Mouse (Mus musculus) lung, postnatal 0 days (tissue): ENCODE measurements around the gene Lrrc2. TPM values are rescaled to one million over a fixed set of nuclear protein-coding genes. Genes with fewer than 3 reads are reported as not detected.

Source experiments
- ATAC-seq: fragments of 200-750 bp; cut with Nextera tagmentation; 2 replicates; pipeline ENCODE4 v1.8.0; 2017; ENCODE audit warnings: moderate library complexity
- DNase-seq: peaks from one replicate; pipeline ENCODE4 v3.0.0-alpha.2; 2016; ENCODE audit warnings: low spot score
- H3K27ac ChIP-seq: fragments of 300-500 bp; sonication (generic); 2 replicates; pipeline ENCODE4 v1.5.1; 2014; ENCODE audit warnings: antibody characterized with exemption, mild to moderate bottlenecking, low read length, mixed read lengths
- H3K27me3 ChIP-seq: fragments of 300-500 bp; sonication (generic); replicated peaks from 2 replicates; pipeline ENCODE4 v1.6.1; 2014; ENCODE audit warnings: low read length, mixed read lengths; ENCODE audit not compliant: insufficient read depth
- H3K36me3 ChIP-seq: fragments of 300-500 bp; sonication (generic); 2 replicates; pipeline ENCODE4 v1.6.1; 2014; ENCODE audit warnings: low read length, mixed read lengths; ENCODE audit not compliant: insufficient read depth
- H3K4me1 ChIP-seq: fragments of 300-500 bp; sonication (generic); 2 replicates; pipeline ENCODE4 v1.6.1; 2014; ENCODE audit warnings: antibody characterized with exemption, low read depth, low read length, mixed read lengths; ENCODE audit not compliant: insufficient read depth
- H3K4me2 ChIP-seq: fragments of 300-500 bp; sonication (generic); replicated peaks from 2 replicates; pipeline ENCODE4 v1.6.1; 2014; ENCODE audit warnings: low read depth, mild to moderate bottlenecking, low read length, moderate library complexity, mixed read lengths
- H3K4me3 ChIP-seq: fragments of 300-500 bp; sonication (generic); 2 replicates; pipeline ENCODE4 v1.5.1; 2014; ENCODE audit warnings: low read depth, low read length
- H3K9ac ChIP-seq: fragments of 300-500 bp; sonication (generic); replicated peaks from 2 replicates; pipeline ENCODE4 v1.6.1; 2014; ENCODE audit warnings: low read depth, mild to moderate bottlenecking
- H3K9me3 ChIP-seq: fragments of 300-500 bp; sonication (generic); 2 replicates; pipeline ENCODE4 v1.6.1; 2016; ENCODE audit warnings: low read length, mixed read lengths
- CTCF ChIP-seq: IDR thresholded peaks from 2 replicates; pipeline ENCODE4 v1.5.1; 2016; ENCODE audit warnings: antibody characterized with exemption, mild to moderate bottlenecking
- EP300 ChIP-seq: IDR thresholded peaks from 2 replicates; pipeline ENCODE4 v1.6.1; 2016; ENCODE audit warnings: antibody characterized with exemption, mild to moderate bottlenecking, control low read depth
- WGBS: fragments of 180-500 bp; shearing (Covaris S2); extraction: QIAGEN DNeasy Blood & Tissue Kit; methylation state at CpG from one replicate; pipeline ENCODE4 v1.1.7; 2014; 5-methylcytosine and 5-hydroxymethylcytosine counted together
- polyA plus RNA-seq: library from polyadenylated mRNA; unstranded; fragments of >200 nt; fragmentation: Nextera tagmentation; extraction: Ambion mirVana; gene quantifications from 2 replicates; pipeline ENCODE4 v1.2.1, GENCODE M21; 2015

The Lrrc2 gene
- polyA plus RNA-seq, 1 experiment from 2014 or later: 1.6 TPM

DNA sequence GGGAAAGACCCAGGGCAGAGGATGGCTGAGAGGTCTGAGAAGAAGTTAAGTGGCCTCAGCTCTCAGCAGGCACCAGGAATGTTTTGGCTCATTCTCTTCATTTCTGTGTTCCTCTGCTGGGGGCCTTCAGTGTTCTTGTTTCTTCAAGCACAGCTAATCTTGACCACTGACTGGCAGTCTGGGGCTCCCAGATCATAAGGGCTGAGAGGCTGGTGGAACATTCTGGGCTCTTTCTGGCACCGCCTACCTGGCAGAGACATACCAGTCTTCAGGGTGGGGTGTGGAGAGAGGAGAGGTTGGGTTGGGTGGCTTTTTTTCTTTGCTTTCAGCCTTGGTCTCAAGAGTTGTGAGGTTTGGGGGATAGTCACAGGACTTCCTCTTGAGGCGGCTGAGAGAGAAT is 47.7 kb downstream of the Lrrc2 start:
- H3K27ac ChIP-seq: peak overlapping the region; percentile 79
- DNase-seq (peak; percentile 86), ATAC-seq (peak; percentile 82)
- no peak overlapping the region for H3K4me3 ChIP-seq
- no peaks in the 10 kb centered on the region for H3K27me3 ChIP-seq
- no peak overlapping the region for H3K9ac ChIP-seq
- 50% methylated on average over 2 of the region's 2 CpGs for WGBS
- no peak overlapping the region for H3K4me2 ChIP-seq
- TF ChIP-seq CTCF (no peak), EP300 (peak; percentile 84)
- no peaks in the 10 kb centered on the region for H3K9me3 ChIP-seq
- no peaks in the 10 kb centered on the region for H3K36me3 ChIP-seq
- H3K4me1 ChIP-seq: 0 out of 2 replicates have a peak, but pooled peaks cover 5% of the 10 kb centered on the region

- peak; percentile 73 for ATAC-seq
Observed at GRCm38 (mm10) chr9:110999856-111000255, 48.5 kb downstream of the Lrrc2 start.

GRCm38 (mm10) chr9:111001621-111002020 is 50.3 kb downstream of the Lrrc2 start:
- H3K4me3 ChIP-seq: no peak overlapping the region
- WGBS: 72% methylated on average over 12 of the region's 12 CpGs
- no peaks in the 10 kb centered on the region for H3K36me3 ChIP-seq
- H3K9ac ChIP-seq: no peak overlapping the region
- DNase-seq: no peak
- ATAC-seq: no peak
- no peaks in the 10 kb centered on the region for H3K9me3 ChIP-seq
- 0 out of 2 replicates have a peak, but pooled peaks cover 3% of the 10 kb centered on the region for H3K4me1 ChIP-seq
- no peak overlapping the region for H3K4me2 ChIP-seq
- H3K27me3 ChIP-seq: no peaks in the 10 kb centered on the region
- no peak for TF ChIP-seq EP300
- no peak overlapping the region for H3K27ac ChIP-seq

More at GRCm38 (mm10) chr9:110999856-111000255, 48.5 kb downstream of the Lrrc2 start:
- no peak overlapping the region for H3K4me2 ChIP-seq
- no peaks in the 10 kb centered on the region for H3K27me3 ChIP-seq
- 0 out of 2 replicates have a peak, but pooled peaks cover 5% of the 10 kb centered on the region for H3K4me1 ChIP-seq
- TF ChIP-seq EP300 (peak; percentile 59), CTCF (no peak)
- H3K36me3 ChIP-seq: no peaks in the 10 kb centered on the region
- peak; percentile 80 for DNase-seq
- H3K9me3 ChIP-seq: no peaks in the 10 kb centered on the region
- WGBS: 48% methylated on average over 10 of the region's 10 CpGs
- peak overlapping the region; percentile 72 for H3K27ac ChIP-seq
- no peak overlapping the region for H3K4me3 ChIP-seq
- no peak overlapping the region for H3K9ac ChIP-seq

DNA sequence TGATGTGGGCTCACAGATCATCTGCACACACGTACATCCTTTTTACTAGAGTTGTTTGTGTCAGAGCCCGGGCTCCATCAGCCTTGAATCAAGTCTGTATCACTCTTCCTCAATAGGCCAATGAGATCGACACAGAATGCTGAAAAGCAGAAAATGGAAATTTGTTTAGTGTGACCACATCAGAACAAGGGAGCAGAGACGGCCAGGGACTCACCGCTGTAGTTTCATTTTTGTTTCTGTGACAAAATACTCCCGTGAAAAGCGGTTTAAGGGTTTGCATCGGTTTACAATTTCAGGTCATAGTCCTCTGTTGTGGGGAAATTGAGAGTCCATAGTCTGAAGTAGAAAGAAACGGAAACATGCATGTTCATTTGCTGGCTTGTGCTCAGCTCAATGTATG is 51.9 kb downstream of the Lrrc2 start:
- H3K4me2 ChIP-seq: no peak overlapping the region
- H3K27ac ChIP-seq: no peak overlapping the region
- ATAC-seq: no peak
- H3K4me3 ChIP-seq: no peak overlapping the region
- no peak overlapping the region for H3K9ac ChIP-seq
- H3K27me3 ChIP-seq: no peaks in the 10 kb centered on the region
- WGBS: 85% methylated on average over 9 of the region's 9 CpGs
- no peak for DNase-seq
- no peaks in the 10 kb centered on the region for H3K36me3 ChIP-seq
- 0 out of 2 replicates have a peak, but pooled peaks cover 3% of the 10 kb centered on the region for H3K4me1 ChIP-seq
- H3K9me3 ChIP-seq: no peaks in the 10 kb centered on the region
- TF ChIP-seq EP300: no peak
- TF ChIP-seq CTCF: no peak

- DNase-seq: no peak
- Histone ChIP-seq H3K27ac (no peak overlapping the region), H3K4me3 (no peak overlapping the region), H3K4me1 (no peaks in the 10 kb centered on the region; the same call in 1 of the 2 replicates), H3K9me3 (no peaks in the 10 kb centered on the region), H3K4me2 (no peak overlapping the region), H3K27me3 (no peaks in the 10 kb centered on the region), H3K9ac (no peak overlapping the region), H3K36me3 (no peaks in the 10 kb centered on the region)
- ATAC-seq: no peak
- WGBS: 92% methylated on average over 2 of the region's 2 CpGs
- no peak for TF ChIP-seq CTCF
- TF ChIP-seq EP300: no peak
Observed at GRCm38 (mm10) chr9:111006544-111006943, 55.2 kb downstream of the Lrrc2 start.

DNA sequence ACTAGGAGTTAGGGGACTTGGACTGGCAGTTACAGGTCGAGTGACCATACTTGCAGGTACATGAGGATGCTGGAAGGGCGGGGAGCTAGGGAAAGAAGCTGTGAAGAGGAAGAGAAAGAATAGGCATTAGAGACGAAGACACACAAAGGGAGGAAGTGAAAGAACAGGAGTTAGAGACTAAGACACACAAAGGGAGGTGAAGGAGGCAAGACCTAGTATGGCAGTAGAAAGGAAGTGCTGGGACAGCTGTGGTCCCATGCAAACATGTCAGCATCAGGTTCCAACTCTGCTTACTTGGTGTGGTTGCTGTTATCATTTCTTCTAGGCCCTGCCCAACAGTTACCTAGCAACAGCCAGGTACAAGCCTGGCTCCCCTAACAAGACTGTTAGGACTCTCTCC is 58.4 kb downstream of the Lrrc2 start:
- no peak for DNase-seq
- TF ChIP-seq EP300 (no peak), CTCF (no peak)
- Histone ChIP-seq H3K9me3 (no peaks in the 10 kb centered on the region), H3K27ac (no peak overlapping the region), H3K9ac (no peak overlapping the region), H3K4me3 (no peak overlapping the region), H3K4me1 (no peaks in the 10 kb centered on the region; the same call in 1 of the 2 replicates), H3K36me3 (no peaks in the 10 kb centered on the region), H3K27me3 (no peaks in the 10 kb centered on the region), H3K4me2 (no peak overlapping the region)
- WGBS: 42% methylated on average over 3 of the region's 3 CpGs
- ATAC-seq: no peak

DNA sequence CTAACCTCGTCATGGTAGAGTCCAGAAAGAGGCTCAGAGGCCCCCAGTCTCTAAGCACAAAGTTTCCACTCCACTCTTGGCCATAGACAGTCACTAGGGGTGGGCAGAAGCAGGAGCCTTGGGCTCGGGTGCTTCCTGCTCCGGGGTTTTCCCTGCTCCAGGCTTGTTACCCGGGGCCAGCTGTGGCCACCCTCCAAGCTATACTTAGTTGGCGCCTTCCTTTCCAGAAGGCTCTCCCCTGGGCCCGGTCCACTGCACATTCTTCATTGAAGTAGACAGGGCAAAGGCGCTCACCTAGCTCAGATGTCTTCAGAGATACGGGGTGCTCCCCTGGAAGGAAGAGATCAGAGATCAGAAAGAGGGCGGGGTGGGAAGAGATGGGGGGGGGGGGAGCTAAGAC is 60.2 kb downstream of the Lrrc2 start:
- DNase-seq: peak; percentile 26
- no peak overlapping the region for H3K4me3 ChIP-seq
- ATAC-seq: peak; percentile 71
- H3K9me3 ChIP-seq: no peaks in the 10 kb centered on the region
- H3K27ac ChIP-seq: peak overlapping the region; percentile 58; the same call in 1 of the 2 replicates
- WGBS: 55% methylated on average over 8 of the region's 9 CpGs
- H3K4me1 ChIP-seq: no peaks in the 10 kb centered on the region; the same call in 1 of the 2 replicates
- no peak overlapping the region for H3K9ac ChIP-seq
- TF ChIP-seq CTCF (no peak), EP300 (no peak)
- H3K27me3 ChIP-seq: no peaks in the 10 kb centered on the region
- H3K4me2 ChIP-seq: no peak overlapping the region
- H3K36me3 ChIP-seq: no peaks in the 10 kb centered on the region
